Mouse (Mus musculus): ENCODE results near the gene Rap1gap.

The Rap1gap gene

DNA sequence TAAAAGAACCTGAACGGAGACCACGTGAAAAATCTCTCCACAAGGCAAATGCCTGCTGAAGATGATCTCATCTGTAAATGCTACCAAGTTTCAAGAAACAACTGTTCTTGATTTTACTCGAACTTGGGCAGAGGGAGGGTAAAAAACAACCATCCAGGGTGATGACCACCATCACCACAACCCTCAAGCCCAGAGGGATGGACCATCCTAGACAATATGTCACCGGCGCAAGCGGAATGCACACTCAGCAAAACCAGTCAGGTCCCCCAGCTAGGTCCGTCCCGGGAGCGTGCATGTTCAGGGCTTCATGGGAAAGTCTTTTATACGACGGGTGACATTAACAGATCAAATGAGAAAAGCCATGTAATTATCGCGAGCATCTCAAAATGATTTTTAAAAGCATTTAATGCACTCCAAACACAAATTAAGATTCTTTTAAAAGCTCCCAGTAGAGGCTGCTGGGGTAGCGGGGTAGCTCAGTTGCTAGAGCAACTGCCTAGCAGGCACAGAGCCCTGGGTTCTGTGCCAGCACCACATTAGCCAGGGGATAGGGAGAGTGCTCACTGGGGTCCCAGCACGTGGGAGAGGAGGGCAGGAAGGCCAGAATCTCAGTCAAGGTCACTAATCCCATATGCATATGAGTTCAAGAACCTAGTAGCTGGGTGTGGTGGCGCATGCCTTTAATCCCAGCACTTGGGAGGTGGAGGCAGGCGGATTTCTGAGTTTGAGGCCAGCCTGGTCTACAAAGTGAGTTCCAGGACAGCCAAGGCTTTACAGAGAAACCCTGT, 114.1 kb downstream of the Rap1gap start:
- DNase-seq, result no peak
